Mouse (Mus musculus): ENCODE results near the gene Ttll8. TPM values are rescaled to one million over a fixed set of nuclear protein-coding genes. Genes with fewer than 3 reads are reported as not detected.

Ttll8 gene
- total RNA-seq, 4 experiments from 2014 or later, result not detected

Other genes with a start within 250 kb of the Ttll8 start
- 10 to 100 TPM; 26.5 to 29.6 (median 28.6) TPM for gene Brd1, start 220.2 kb downstream of the Ttll8 start, total RNA-seq (2022)
- 10 to 100 TPM in 1 of 4 experiments, 1 to 10 TPM in 3; 6.6 to 11.4 (median 8.3) TPM for gene Zbed4, start 202.8 kb downstream of the Ttll8 start, total RNA-seq (2022)
- gene Alg12, start 135.1 kb downstream of the Ttll8 start, total RNA-seq (2022), result 10 to 100 TPM in 2 of 4 experiments, 1 to 10 TPM in 2; 7.4 to 10.3 (median 9.9) TPM
- 10 to 100 TPM; 17.2 to 28.0 (median 21.1) TPM for gene Creld2, start 134.8 kb downstream of the Ttll8 start, total RNA-seq (2022)
- gene Pim3, start 92.2 kb downstream of the Ttll8 start, total RNA-seq (2022), result 100 to 1,000 TPM in 1 of 4 experiments, 10 to 100 TPM in 3; 70.8 to 183 (median 86.1) TPM
- gene Mlc1, start 24.6 kb upstream of the Ttll8 start, total RNA-seq (2022), result not detected
- 100 to 1,000 TPM; 105 to 126 (median 121) TPM for gene Mov10l1, start 28.5 kb upstream of the Ttll8 start, total RNA-seq (2022)
- 1 to 10 TPM; 1.1 to 2.1 (median 1.7) TPM for gene Panx2, start 105.3 kb upstream of the Ttll8 start, total RNA-seq (2022)
- 10 to 100 TPM; 43.9 to 51.4 (median 45.4) TPM for gene Trabd, start 120.7 kb upstream of the Ttll8 start, total RNA-seq (2022)
- 10 to 100 TPM; 15.0 to 16.6 (median 15.8) TPM for gene Selenoo, start 134.7 kb upstream of the Ttll8 start, total RNA-seq (2022)
- gene Tubgcp6, start 168.7 kb upstream of the Ttll8 start, total RNA-seq (2022), result 10 to 100 TPM in 1 of 4 experiments, 1 to 10 TPM in 3; 8.2 to 11.6 (median 9.0) TPM
- 1 to 10 TPM; 5.8 to 9.5 (median 6.9) TPM for gene Hdac10, start 174.3 kb upstream of the Ttll8 start, total RNA-seq (2022)
- gene Mapk12, start 186.3 kb upstream of the Ttll8 start, total RNA-seq (2022), result 10 to 100 TPM; 21.1 to 31.4 (median 28.0) TPM
- gene Mapk11, start 195.2 kb upstream of the Ttll8 start, total RNA-seq (2022), result 1 to 10 TPM; 1.1 to 2.8 (median 2.7) TPM
- gene Plxnb2, start 226.4 kb upstream of the Ttll8 start, total RNA-seq (2022), result 100 to 1,000 TPM in 2 of 4 experiments, 10 to 100 TPM in 2; 92.5 to 104 (median 99.6) TPM
- 10 to 100 TPM in 2 of 4 experiments, 1 to 10 TPM in 2; 8.8 to 12.9 (median 11.0) TPM for gene Dennd6b, start 242.1 kb upstream of the Ttll8 start, total RNA-seq (2022)